Mouse (Mus musculus): Measurements from ENCODE around the gene Sfmbt1. TPM values are rescaled to one million over a fixed set of nuclear protein-coding genes. Genes with fewer than 3 reads are reported as not detected.

Sfmbt1 gene
- polyA plus RNA-seq, 1 experiment = 7.3 TPM

DNA sequence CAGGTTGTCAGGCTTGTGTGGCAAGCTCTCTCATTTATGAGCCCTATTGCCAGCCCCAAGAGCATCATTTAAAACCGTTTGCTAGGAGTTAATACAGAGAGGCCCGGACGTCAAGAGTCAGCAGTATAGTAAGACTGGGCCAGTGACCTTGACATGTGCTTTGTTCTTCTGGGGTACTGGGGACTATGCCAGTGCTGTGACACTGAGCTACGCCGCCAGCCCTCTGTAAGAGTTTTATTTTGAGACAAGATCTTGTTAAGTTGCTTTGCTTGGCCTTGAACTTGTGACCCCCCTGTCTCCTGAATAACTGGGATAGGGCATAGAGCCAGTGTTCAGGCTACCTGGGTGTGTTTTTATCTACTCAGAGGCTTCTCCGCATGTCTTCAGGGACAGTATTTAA is 22.2 kb upstream of the Sfmbt1 start:
- H3K27ac ChIP-seq (ENCODE audit: insufficient read depth, low read length) = no peak overlapping the region
- H3K4me3 ChIP-seq (ENCODE audit: insufficient read depth, low read length) = no peak overlapping the region
- H3K4me1 ChIP-seq (ENCODE audit: control insufficient read depth, insufficient read depth, low read length) = peaks cover 1% of the 10 kb centered on the region
- no peak for TF ChIP-seq POLR2A (IDR thresholded peaks at IDR 0.05; ENCODE audit: extremely low read depth, insufficient read depth, low read length)

DNA sequence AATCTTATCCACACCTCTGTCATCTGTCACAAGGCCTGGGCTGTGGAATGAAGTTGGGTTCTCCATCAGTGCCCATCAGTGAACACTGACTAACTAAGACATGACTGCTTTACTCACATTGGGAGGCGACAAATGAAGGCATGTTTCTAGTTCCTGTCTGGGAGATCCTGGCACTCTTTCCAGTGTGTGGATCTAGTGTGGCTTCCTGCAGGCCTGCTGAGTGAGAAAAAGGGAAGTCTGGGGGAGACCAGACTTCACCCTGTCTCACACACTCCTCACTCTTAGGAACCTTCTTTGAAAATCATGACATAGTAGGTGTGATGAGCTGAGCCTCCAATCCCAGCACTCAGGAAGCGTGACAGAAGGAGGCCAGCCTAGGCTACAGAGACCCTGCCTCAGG is 19.9 kb upstream of the Sfmbt1 start:
- no peak for TF ChIP-seq CTCF (IDR thresholded peaks at IDR 0.05; ENCODE audit: extremely low read depth, insufficient read depth, low read length)
- Histone ChIP-seq H3K4me1 (ENCODE audit: control insufficient read depth, insufficient read depth, low read length) (peaks cover 2% of the 10 kb centered on the region), H3K27ac (ENCODE audit: insufficient read depth, low read length) (no peak overlapping the region; the same call in 1 of the 2 replicates), H3K4me3 (ENCODE audit: insufficient read depth, low read length) (no peak overlapping the region)

DNA sequence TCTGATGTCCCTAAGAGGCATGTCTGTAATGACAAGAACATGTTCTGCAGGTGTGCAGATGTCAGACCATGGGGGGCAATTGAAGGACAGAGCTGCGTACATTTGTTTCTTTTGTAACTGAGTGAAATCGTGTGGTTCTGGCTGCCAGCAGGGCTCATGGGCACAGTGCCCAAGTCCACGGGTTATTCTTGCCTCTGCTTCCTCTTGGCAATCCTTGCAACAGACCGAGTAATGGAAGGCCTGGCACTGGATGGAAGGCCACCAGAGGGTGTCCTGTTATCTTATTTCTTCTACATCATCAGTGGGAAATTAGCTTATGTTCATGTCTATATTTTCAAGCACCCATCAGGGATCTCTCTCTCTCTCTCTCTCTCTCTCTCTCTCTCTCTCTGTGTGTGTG is 19.0 kb upstream of the Sfmbt1 start:
- H3K4me3 ChIP-seq (ENCODE audit: insufficient read depth, low read length) = no peak overlapping the region
- no peak overlapping the region for H3K27ac ChIP-seq (ENCODE audit: insufficient read depth, low read length)
- no peak for TF ChIP-seq POLR2A (IDR thresholded peaks at IDR 0.05; ENCODE audit: extremely low read depth, insufficient read depth, low read length)
- no peak for TF ChIP-seq CTCF (IDR thresholded peaks at IDR 0.05; ENCODE audit: extremely low read depth, insufficient read depth, low read length)
- H3K4me1 ChIP-seq (ENCODE audit: control insufficient read depth, insufficient read depth, low read length) = peaks cover 2% of the 10 kb centered on the region

DNA sequence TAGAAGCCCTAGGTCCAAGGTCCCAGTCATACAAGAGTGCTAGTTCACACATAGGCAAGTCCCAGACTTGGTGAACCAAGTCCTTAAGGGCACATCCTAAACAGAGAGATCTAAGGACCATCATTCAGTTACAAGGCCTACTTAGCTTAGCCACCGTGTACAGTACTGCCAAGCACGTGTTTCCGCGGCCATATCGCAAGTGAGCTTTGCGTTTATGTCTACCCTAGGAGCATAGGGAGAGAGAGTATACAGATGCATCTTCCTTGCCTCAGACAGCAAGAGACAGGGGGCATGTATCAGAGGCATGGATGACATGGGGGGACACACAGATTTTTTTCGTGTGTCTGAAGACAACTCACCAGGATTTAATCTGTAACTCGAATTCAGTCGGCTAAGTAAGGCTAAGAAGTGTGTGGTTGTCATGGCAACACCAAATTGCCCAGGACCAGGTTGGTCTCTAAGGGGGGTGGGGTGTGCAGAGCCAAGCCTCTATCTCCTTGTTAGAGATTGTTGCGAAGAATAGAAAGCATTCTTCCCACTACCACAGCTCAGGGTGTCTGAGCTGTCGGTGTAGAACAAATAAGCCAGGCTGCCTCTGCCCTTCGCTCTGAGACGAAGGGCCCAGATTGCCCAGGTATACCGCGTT is 17.1 kb upstream of the Sfmbt1 start:
- H3K27ac ChIP-seq (ENCODE audit: insufficient read depth, low read length) = no peak overlapping the region
- H3K4me3 ChIP-seq (ENCODE audit: insufficient read depth, low read length) = no peak overlapping the region
- H3K4me1 ChIP-seq (ENCODE audit: control insufficient read depth, insufficient read depth, low read length) = peaks cover 2% of the 10 kb centered on the region
- TF ChIP-seq POLR2A (IDR thresholded peaks at IDR 0.05; ENCODE audit: extremely low read depth, insufficient read depth, low read length) = no peak
- no peak for TF ChIP-seq CTCF (IDR thresholded peaks at IDR 0.05; ENCODE audit: extremely low read depth, insufficient read depth, low read length)

GRCm38 (mm10) chr14:30699656-30700055 is 15.0 kb upstream of the Sfmbt1 start:
- Histone ChIP-seq H3K4me1 (ENCODE audit: control insufficient read depth, insufficient read depth, low read length) (peaks cover 2% of the 10 kb centered on the region), H3K27ac (ENCODE audit: insufficient read depth, low read length) (no peak overlapping the region), H3K4me3 (ENCODE audit: insufficient read depth, low read length) (no peak overlapping the region)
- TF ChIP-seq POLR2A (IDR thresholded peaks at IDR 0.05; ENCODE audit: extremely low read depth, insufficient read depth, low read length) (no peak), CTCF (IDR thresholded peaks at IDR 0.05; ENCODE audit: extremely low read depth, insufficient read depth, low read length) (peak; percentile 67)

DNA sequence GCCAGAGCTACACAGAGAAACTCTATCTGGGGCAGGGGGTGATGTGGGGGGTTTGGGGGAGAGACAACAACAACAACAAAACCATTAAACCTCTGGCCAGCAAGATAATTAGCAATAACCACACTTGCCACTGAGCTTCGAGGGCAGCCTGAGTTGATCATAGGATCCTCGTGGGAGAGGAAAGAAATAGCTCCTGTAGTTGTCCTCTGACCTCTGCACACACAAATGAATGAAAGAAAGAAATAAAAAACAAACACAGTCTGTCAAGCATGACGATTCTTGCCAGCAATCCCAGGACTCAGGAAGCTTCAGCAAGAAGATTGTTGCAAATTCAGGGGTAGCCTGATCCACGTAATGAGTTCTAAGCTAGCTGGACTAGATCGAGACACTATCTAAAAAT is 12.1 kb upstream of the Sfmbt1 start:
- Histone ChIP-seq H3K27ac (ENCODE audit: insufficient read depth, low read length) (no peak overlapping the region), H3K4me3 (ENCODE audit: insufficient read depth, low read length) (no peak overlapping the region), H3K4me1 (ENCODE audit: control insufficient read depth, insufficient read depth, low read length) (no peaks in the 10 kb centered on the region; the same call in 1 of the 2 replicates)
- TF ChIP-seq CTCF (IDR thresholded peaks at IDR 0.05; ENCODE audit: extremely low read depth, insufficient read depth, low read length) (no peak), POLR2A (IDR thresholded peaks at IDR 0.05; ENCODE audit: extremely low read depth, insufficient read depth, low read length) (no peak)

GRCm38 (mm10) chr14:30703079-30703478 is 11.6 kb upstream of the Sfmbt1 start:
- no peak overlapping the region for H3K4me3 ChIP-seq (ENCODE audit: insufficient read depth, low read length)
- TF ChIP-seq POLR2A (IDR thresholded peaks at IDR 0.05; ENCODE audit: extremely low read depth, insufficient read depth, low read length) (no peak), CTCF (IDR thresholded peaks at IDR 0.05; ENCODE audit: extremely low read depth, insufficient read depth, low read length) (no peak)

DNA sequence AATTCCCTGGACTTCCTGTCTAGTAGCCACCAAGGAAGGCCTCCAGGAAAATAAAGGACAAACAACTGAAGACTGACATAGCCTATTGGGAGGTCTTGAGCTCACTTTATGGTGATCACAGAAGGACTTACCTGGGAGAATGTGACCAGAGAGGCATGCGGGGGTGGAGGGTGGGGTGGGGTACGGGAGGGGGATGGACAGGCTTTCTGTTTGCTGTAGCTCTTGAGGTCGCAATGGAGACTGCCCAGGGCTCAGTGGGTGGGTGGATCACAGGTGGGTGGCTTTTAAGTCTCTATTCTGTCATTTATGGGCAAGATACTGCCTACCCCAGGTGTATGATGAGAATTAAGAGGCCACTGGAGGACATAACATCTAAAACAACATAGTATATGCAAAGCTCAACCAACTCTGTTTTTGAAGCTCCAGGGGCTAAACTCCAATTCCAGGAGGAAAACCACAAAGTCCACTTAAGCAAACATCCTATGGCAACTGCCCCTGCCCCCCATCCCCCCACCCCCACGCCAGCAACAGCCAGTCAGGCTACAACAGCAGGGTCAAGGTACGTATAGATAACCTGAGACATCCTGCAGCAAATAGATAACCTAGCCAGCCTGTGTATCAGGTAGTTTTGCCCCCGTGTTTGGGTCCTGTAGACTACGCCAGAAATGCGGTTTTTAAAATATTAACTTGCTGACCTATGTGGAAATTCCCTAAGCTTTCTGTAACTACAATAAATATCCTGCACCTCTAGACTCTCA is 10.4 kb upstream of the Sfmbt1 start:
- TF ChIP-seq CTCF (IDR thresholded peaks at IDR 0.05; ENCODE audit: extremely low read depth, insufficient read depth, low read length) (no peak), POLR2A (IDR thresholded peaks at IDR 0.05; ENCODE audit: extremely low read depth, insufficient read depth, low read length) (no peak)
- Histone ChIP-seq H3K4me3 (ENCODE audit: insufficient read depth, low read length) (no peak overlapping the region), H3K4me1 (ENCODE audit: control insufficient read depth, insufficient read depth, low read length) (no peaks in the 10 kb centered on the region), H3K27ac (ENCODE audit: insufficient read depth, low read length) (no peak overlapping the region)

More at GRCm38 (mm10) chr14:30703079-30703478, 11.6 kb upstream of the Sfmbt1 start:
- Histone ChIP-seq H3K27ac (ENCODE audit: insufficient read depth, low read length) (no peak overlapping the region), H3K4me1 (ENCODE audit: control insufficient read depth, insufficient read depth, low read length) (no peaks in the 10 kb centered on the region)

- Histone ChIP-seq H3K4me3 (ENCODE audit: insufficient read depth, low read length) (no peak overlapping the region), H3K4me1 (ENCODE audit: control insufficient read depth, insufficient read depth, low read length) (no peaks in the 10 kb centered on the region), H3K27ac (ENCODE audit: insufficient read depth, low read length) (no peak overlapping the region)
- TF ChIP-seq CTCF (IDR thresholded peaks at IDR 0.05; ENCODE audit: extremely low read depth, insufficient read depth, low read length) (no peak), POLR2A (IDR thresholded peaks at IDR 0.05; ENCODE audit: extremely low read depth, insufficient read depth, low read length) (no peak)
Measured at GRCm38 (mm10) chr14:30711892-30712291, 2.8 kb upstream of the Sfmbt1 start.

DNA sequence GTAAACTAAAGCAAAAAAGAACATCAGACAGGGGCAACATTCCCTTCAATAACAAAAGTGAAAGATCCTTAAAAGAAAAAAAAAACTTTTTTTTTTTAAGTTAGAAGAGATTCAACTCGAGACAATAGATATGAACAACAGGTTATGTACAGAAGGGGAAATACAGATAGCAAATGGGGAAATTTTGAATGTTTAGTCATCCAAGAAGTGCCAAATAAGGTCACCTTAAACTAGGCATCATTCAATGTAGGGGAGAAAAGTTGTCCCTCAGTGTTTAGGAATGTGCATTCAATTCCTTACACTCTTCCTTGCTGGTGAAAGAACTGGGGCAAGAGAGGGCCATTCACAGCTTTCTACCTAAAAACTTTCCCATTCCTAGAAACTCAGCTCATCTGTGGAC is 880 bp upstream of the Sfmbt1 start:
- TF ChIP-seq CTCF (IDR thresholded peaks at IDR 0.05; ENCODE audit: extremely low read depth, insufficient read depth, low read length) (no peak), POLR2A (IDR thresholded peaks at IDR 0.05; ENCODE audit: extremely low read depth, insufficient read depth, low read length) (no peak)
- Histone ChIP-seq H3K4me1 (ENCODE audit: control insufficient read depth, insufficient read depth, low read length) (peaks cover 2% of the 10 kb centered on the region; the same call in 1 of the 2 replicates), H3K27ac (ENCODE audit: insufficient read depth, low read length) (no peak overlapping the region), H3K4me3 (ENCODE audit: insufficient read depth, low read length) (no peak overlapping the region)

All from cortical plate, adult 2 months (tissue).